ENCODE assay signal across 8 mouse cellular contexts in the genomic region with DNA sequence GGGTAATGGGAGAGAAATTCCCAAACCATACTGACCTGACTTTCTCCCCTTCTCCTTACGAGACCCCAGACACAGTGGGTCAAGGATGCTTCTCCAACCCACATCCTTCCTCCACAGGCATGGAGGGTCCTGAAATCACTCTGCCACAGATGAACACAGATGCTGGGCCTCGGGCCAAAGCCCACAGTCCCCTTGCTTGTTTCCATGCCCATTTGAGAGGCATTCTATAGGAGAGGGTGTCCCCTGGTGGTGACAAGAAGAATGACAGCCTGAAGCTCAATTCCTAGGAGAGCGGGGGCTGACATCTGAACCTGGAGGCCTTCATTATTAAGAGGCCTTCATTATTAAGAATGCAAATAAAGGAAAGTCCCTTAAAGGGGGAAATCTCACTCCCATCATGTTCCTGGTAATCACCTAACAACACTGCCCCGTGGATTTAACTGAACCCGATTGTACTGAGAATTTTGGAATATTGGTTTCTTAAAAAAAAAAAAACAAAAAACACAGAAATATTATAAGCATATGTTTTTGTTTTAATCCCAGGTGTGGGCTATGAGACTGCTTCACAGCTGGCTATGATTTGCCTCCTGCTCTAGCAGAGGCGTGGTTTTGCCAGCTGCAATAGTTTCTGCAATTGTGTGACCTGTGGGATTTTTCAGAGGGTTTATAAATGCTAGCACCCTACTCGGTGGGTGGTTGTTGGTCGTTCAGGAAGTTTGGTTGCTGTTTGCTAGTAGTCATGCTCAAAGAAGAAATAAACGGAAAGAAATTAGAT. TPM values are rescaled to one million over a fixed set of nuclear protein-coding genes. Genes with fewer than 3 reads are reported as not detected.
DNase-seq lines count a peak whose midpoint lies in the region; ATAC-seq and TF ChIP-seq lines count a peak whose summit lies in the region.

No protein-coding gene starts in this region.

- no peaks in the 10 kb centered on the region for H3K27me3 ChIP-seq in hindbrain, postnatal 0 days (ENCODE audit: insufficient read depth, low read length)
- H3K27me3 ChIP-seq in limb, embryonic 10.5 days (ENCODE audit: low read depth, poor library complexity, severe bottlenecking): no peaks in the 10 kb centered on the region
- H3K27me3 ChIP-seq in midbrain, embryonic 13.5 days: no peaks in the 10 kb centered on the region
- H3K27me3 ChIP-seq in spleen, adult 2 months (ENCODE audit: control insufficient read depth, insufficient read depth, low read length): no peaks in the 10 kb centered on the region

- H3K9ac ChIP-seq in hindbrain, postnatal 0 days (replicated peaks; ENCODE audit: low read length): no peak overlapping the region
- H3K9ac ChIP-seq in midbrain, embryonic 13.5 days (replicated peaks): no peak overlapping the region

- WGBS in hindbrain, postnatal 0 days: 38% methylated on average over 9 of the region's 9 CpGs
- WGBS in limb, embryonic 10.5 days: 34% methylated on average over 9 of the region's 9 CpGs
- WGBS in midbrain, embryonic 13.5 days: 41% methylated on average over 9 of the region's 9 CpGs
- WGBS in spleen, adult 2 months: 37% methylated on average over 9 of the region's 9 CpGs

- H3K4me1 ChIP-seq in hindbrain, postnatal 0 days (ENCODE audit: insufficient read depth, low read length): peaks cover 6% of the 10 kb centered on the region; the same call in 1 of the 2 replicates
- peaks cover 46% of the 10 kb centered on the region for H3K4me1 ChIP-seq in limb, embryonic 10.5 days
- peaks cover 23% of the 10 kb centered on the region for H3K4me1 ChIP-seq in midbrain, embryonic 13.5 days (replicated peaks)
- H3K4me1 ChIP-seq in spleen, adult 2 months (ENCODE audit: control insufficient read depth, insufficient read depth, insufficient read length): peaks cover 4% of the 10 kb centered on the region; the same call in 1 of the 2 replicates

- ATAC-seq in hindbrain, postnatal 0 days: peak; percentile 61
- peak; percentile 71 for ATAC-seq in midbrain, embryonic 13.5 days

- H3K4me3 ChIP-seq in hindbrain, postnatal 0 days (ENCODE audit: low read length): no peak overlapping the region
- no peak overlapping the region for H3K4me3 ChIP-seq in limb, embryonic 10.5 days
- no peak overlapping the region for H3K4me3 ChIP-seq in midbrain, embryonic 13.5 days (replicated peaks)
- no peak overlapping the region for H3K4me3 ChIP-seq in spleen, adult 2 months (ENCODE audit: extremely low read depth, insufficient read depth, insufficient read length)

- H3K36me3 ChIP-seq in hindbrain, postnatal 0 days (ENCODE audit: insufficient read depth, low read length): no peaks in the 10 kb centered on the region
- no peaks in the 10 kb centered on the region for H3K36me3 ChIP-seq in limb, embryonic 10.5 days
- H3K36me3 ChIP-seq in midbrain, embryonic 13.5 days: no peaks in the 10 kb centered on the region
- no peaks in the 10 kb centered on the region for H3K36me3 ChIP-seq in spleen, adult 2 months (ENCODE audit: control insufficient read depth, insufficient read depth, low read length)

- TF ChIP-seq CTCF in hindbrain, postnatal 0 days (IDR thresholded peaks at IDR 0.05; ENCODE audit: low read depth): peak; percentile 99
- TF ChIP-seq CTCF in spleen, adult 2 months (IDR thresholded peaks at IDR 0.05; ENCODE audit: extremely low read depth, insufficient read depth, insufficient read length, insufficient replicate concordance): peak; percentile 87; the same call in 1 of the 2 replicates

- DNase-seq in ovary, postnatal 36 days (ENCODE audit: low spot score): peak; percentile 49
- no peak for DNase-seq in ovary, adult 18-20 months (ENCODE audit: low spot score)
- DNase-seq in cerebellum, postnatal 25 days: peak; percentile 66 to 73
- peak; percentile 71 for DNase-seq in gastrocnemius, postnatal 10 days
- peak; percentile 94 for DNase-seq in hindbrain, postnatal 0 days (ENCODE audit: low spot score)
- DNase-seq in limb, embryonic 10.5 days (ENCODE audit: low spot score): peak; percentile 77
- peak in 1 of 2 experiments; percentile 43 for DNase-seq in spleen, adult 2 months (ENCODE audit: low read depth in 1 of 2, low spot score in 2 of 2)

- no peak overlapping the region for H3K4me2 ChIP-seq in hindbrain, postnatal 0 days (ENCODE audit: low read depth, low read length)
- H3K4me2 ChIP-seq in midbrain, embryonic 13.5 days (replicated peaks): no peak overlapping the region

- H3K9me3 ChIP-seq in hindbrain, postnatal 0 days (ENCODE audit: low read length): no peaks in the 10 kb centered on the region
- no peaks in the 10 kb centered on the region for H3K9me3 ChIP-seq in limb, embryonic 10.5 days (replicated peaks)
- H3K9me3 ChIP-seq in midbrain, embryonic 13.5 days: no peaks in the 10 kb centered on the region

- no peak overlapping the region for H3K27ac ChIP-seq in hindbrain, postnatal 0 days
- H3K27ac ChIP-seq in limb, embryonic 10.5 days: peak overlapping the region; percentile 72
- no peak overlapping the region for H3K27ac ChIP-seq in midbrain, embryonic 13.5 days
- H3K27ac ChIP-seq in spleen, adult 2 months (ENCODE audit: insufficient read depth, low read length): no peak overlapping the region

- TF ChIP-seq POLR2A in spleen, adult 2 months (IDR thresholded peaks at IDR 0.05; ENCODE audit: low read depth, low read length): no peak

RNA-seq across cellular contexts. Expression of a gene that starts 10.0 kb away (rescaled TPM):
- 10 to 100 TPM; 12.4 to 19.1 TPM for total RNA-seq in gastrocnemius, postnatal 10 days (2021)
- total RNA-seq in hindbrain, postnatal 0 days (2014; rRNA removed): 5.8 and 10.6 TPM in 2 replicates
- 10.0 and 11.2 TPM in 2 replicates for polyA plus RNA-seq in hindbrain, postnatal 0 days (2015; fragmentation: Nextera tagmentation; extraction: Ambion mirVana)
- polyA plus RNA-seq in limb, embryonic 10.5 days (2016; fragmentation: Nextera tagmentation; extraction: Ambion mirVana): 20.8 and 23.3 TPM in 2 replicates
- 5.3 and 5.7 TPM in 2 replicates for polyA plus RNA-seq in midbrain, embryonic 13.5 days (2015; fragmentation: Nextera tagmentation; extraction: Ambion mirVana)
- 130 and 135 TPM in 2 replicates for polyA plus RNA-seq in spleen, adult 2 months (2012; rRNA removed)

RNA-seq across cellular contexts. Expression of a gene that starts 12.7 kb away (rescaled TPM):
- under 1 TPM; 0.54 to 0.79 TPM for total RNA-seq in gastrocnemius, postnatal 10 days (2021)
- not detected in 2 replicates for total RNA-seq in hindbrain, postnatal 0 days (2014; rRNA removed)
- 0.26 and 0.40 TPM in 2 replicates for polyA plus RNA-seq in hindbrain, postnatal 0 days (2015; fragmentation: Nextera tagmentation; extraction: Ambion mirVana)
- polyA plus RNA-seq in limb, embryonic 10.5 days (2016; fragmentation: Nextera tagmentation; extraction: Ambion mirVana): 0.15 TPM in 1 of 2 replicates, not detected in the other
- 1.5 TPM in 2 replicates for polyA plus RNA-seq in midbrain, embryonic 13.5 days (2015; fragmentation: Nextera tagmentation; extraction: Ambion mirVana)
- polyA plus RNA-seq in spleen, adult 2 months (2012; rRNA removed): 0.52 and 0.55 TPM in 2 replicates
